Mouse (Mus musculus) embryo, embryonic 10.5 days (tissue): ENCODE data around the gene Ncbp3.
"Not testable (repeated sequence)": the region's sequence is repeated elsewhere in the genome, so short reads cannot be mapped to it uniquely, and the experiment has no call there.

Source experiments
- DNase-seq: peaks from one replicate; pipeline ENCODE4 v3.0.0-alpha.2; 2015; ENCODE audit warnings: low spot score

Ncbp3 gene

GRCm38 (mm10) chr11:73085391-73085790 is 37.8 kb downstream of the Ncbp3 start:
- DNase-seq = no peak

DNA sequence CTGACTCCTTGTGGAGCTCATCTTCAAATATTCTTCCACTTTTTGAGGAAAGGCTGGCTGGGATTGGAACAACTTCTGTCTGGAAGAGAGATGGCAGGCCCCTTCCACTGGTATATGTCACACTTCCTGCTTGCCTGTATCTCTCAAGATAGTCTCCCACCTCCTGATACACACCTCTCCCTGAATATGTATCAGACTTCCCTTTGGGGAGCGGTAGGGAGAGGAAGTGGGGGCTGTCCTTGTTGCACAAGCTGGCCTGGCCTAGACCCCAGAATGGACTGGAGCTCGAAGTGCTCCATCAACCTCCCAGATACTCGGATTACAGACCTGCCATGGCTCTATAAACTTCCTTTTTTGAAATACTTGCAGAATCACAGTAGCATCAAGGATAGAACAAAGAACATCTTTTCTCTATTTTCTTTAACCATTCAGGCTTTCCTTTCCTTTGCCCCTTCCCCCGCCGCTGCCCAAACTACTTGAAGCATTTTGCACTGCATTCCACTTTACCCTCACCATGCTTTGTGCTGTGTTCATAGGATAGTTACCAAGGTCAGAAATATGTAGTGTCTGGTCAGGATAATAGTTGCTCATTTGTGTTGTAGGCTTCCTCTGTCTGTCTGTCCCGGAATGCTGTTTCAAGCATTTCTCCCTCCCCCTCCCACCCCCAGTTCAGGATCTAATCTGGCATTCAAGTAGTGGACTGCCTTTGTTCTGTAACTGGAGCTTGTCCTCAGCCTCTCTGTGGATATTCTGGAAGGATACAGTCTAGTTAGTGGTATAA is 40.3 kb downstream of the Ncbp3 start:
- DNase-seq = peak; percentile 10

GRCm38 (mm10) chr11:73090283-73090682 is 42.7 kb downstream of the Ncbp3 start, which contains the start of gene Itgae:
TSS of gene Itgae (plus strand) at chr11:73090583.
- no peak for DNase-seq

GRCm38 (mm10) chr11:73090826-73091225 is 43.2 kb downstream of the Ncbp3 start:
- DNase-seq = no peak

DNA sequence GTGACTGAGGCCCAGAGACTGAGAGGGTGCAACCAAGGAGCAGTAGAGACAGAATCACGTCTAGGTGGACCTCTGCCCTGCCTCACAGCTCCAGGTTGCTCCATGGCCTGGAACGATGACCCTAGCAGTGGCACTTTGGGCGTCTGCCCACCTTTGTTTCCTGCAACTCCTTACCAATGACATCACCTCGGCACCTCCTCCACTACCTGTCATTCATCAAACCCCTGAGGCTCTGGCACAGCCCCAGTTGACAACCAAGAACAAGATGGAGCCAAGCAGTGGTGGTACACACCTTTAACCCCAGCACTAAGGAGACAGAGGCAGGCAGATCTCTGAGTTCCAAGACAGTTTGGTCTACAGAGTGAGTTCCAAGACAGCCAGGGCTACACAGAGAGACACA is 44.5 kb downstream of the Ncbp3 start:
- DNase-seq = no peak

- DNase-seq = no peak
Measured at GRCm38 (mm10) chr11:73092877-73093276, 45.3 kb downstream of the Ncbp3 start.

DNA sequence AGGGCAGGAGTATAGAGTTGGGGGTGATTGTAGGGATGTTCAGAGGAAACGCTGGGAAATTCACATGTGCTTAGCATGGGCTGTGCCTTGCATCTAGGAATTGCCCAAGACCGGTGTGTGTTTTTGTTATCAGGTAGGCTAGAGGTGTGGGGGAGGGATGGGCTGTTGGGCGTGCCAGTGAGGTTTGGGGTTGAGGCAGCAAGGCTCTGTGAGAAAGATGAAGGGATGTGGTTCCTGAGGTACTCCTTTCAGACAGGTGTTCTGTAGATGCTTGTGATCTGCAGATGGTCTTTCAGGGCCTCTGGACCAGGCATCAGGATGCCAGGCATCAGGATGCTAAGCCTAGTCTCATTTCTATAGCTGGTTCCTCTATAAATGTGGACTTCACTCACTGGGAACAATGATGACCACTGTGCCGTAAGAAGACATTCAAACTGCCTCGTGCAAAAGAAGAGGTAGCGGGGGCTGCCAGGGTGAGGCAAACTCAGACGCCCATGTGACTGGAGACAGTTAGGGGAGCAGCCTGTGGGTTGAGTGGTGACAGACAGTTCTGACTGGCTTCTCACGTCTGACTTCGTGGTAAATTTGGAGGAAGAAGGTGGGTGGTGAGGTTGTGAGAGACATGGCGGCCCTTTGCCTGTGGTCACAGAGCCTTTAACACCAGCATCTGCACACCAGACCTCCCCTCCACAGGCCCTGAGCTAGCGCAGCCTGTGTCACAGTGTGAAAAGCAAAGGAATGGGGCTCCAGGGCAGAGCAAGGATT is 46.8 kb downstream of the Ncbp3 start:
- no peak for DNase-seq

DNA sequence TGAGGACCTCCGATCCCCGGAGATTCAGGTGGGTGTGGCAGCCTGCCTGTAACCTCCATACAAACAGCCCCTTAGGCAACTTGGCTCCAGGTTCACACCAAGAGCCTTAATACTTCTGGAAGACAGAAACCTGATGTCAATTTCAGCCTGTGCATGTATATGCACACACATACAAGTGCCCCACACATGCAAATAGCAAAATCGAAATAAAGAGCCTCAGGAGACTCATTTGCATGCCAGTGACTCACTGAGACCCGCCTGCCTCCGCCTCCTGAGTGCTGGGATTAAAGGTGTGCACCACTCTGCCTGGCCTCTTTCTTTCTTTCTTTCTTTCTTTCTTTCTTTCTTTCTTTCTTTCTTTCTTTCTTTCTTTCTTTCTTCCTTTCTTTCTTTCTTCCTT is 51.3 kb downstream of the Ncbp3 start:
- DNase-seq = no peak

DNA sequence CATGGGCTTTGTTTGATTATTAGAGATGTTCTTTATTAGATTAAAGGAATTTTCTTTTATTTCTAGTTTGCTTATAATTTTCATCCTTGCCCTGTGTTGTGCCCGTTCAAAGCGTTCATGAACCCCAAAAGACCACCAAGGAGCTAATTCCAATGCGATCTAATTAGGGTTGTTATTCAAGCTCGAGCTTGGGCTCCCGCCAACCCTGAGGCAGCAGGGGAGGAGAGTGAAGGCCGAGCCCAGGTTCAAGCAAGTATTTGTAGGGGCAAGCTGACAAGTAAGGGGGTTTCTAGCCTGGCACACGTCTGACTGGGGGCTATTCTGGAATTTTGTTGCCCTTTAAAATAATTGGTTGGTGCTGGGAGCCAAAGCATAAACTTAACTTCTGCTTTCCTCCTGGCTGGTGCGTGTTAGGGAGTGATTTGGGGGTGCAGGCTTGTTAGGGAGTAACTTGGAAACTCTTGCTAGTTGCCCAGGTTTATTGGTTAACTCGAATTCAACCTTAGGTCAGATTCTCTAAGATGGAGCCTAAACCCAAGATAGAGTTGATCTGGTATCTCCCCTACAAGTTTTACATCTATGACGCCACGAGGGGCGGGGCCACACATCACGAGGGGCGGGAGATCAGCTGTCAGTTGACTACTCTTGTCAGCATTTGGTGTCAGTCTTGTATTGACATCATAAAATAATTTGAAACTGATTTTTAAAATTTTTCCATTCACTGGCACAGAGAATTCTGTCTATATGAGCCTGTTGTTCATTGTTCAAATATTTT is 52.6 kb downstream of the Ncbp3 start:
- DNase-seq = no peak

DNA sequence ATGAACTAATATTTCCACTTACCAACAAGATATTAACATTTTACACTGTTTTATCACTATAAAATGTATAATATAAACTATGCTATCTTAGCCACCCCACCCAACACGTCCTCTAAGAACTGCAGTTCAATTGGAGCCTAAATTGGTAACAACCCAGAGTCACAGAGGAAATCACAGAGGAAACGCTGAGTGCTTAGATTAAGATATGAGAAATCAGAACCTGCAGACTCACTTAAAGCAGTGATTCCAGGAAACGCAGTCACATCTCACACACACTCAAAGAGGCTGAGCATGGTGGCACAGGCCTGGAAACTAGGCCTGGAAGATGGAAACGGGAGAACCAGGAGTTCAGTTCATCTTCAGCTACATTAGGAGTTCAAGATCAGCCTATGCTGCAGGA is 53.7 kb downstream of the Ncbp3 start:
- no peak for DNase-seq

GRCm38 (mm10) chr11:73105246-73105645 is 57.7 kb downstream of the Ncbp3 start:
- DNase-seq = no peak

DNA sequence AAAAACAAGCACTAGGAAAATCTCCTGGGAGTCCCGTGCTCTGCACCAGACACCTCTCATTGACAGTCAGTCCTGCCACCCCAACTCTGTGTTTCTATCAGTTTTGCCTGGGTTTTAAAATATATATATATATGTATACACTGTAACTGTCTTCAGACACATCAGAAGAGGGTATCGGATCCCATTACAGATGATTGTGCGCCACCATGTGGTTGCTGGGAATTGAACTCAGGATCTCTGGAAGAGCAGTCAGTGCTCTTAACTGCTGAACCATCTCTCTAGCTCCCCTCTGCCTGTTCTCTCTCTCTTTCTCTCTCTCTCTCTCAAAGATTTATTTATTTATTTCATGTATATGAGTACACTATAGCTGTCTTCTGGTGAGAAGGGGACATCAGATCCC is 59.8 kb downstream of the Ncbp3 start:
- DNase-seq = not testable (repeated sequence)

DNA sequence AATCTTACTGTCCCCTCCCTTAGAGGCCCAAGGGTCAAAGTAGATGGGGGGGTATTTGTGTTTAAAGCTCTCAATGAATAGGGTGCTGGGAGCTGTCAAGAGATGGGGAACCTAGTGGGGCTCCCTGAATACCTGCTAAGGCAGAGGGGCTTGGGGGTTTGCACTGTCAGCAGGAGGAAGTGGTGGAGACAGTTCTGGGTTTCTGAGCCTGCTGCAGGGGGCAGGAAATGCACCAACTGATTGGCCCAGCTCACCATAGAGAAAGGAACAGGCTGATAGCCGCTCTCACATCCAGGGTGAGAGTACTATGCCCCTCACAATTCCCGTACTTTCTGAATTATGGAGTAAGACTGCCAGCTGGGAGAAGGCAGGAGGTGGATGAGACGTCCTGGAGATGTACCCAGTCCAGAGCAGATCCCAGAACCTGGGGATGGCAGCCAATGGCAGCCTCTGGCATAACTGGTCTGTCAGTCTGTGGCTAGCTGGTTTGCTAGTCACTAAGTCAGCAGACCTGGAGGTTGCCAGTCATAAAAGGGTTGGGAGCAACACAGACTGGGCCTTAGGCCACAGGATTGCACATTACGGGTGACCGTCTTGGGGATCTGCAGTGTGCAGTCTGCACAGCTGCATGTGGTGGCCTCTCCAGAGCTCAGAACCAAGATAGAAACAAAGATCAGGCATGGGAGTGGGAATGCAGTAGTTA is 60.8 kb downstream of the Ncbp3 start:
- no peak for DNase-seq

- DNase-seq = no peak
Measured at GRCm38 (mm10) chr11:73108898-73109625, 61.5 kb downstream of the Ncbp3 start.

GRCm38 (mm10) chr11:73109941-73110340 is 62.4 kb downstream of the Ncbp3 start:
- no peak for DNase-seq

DNA sequence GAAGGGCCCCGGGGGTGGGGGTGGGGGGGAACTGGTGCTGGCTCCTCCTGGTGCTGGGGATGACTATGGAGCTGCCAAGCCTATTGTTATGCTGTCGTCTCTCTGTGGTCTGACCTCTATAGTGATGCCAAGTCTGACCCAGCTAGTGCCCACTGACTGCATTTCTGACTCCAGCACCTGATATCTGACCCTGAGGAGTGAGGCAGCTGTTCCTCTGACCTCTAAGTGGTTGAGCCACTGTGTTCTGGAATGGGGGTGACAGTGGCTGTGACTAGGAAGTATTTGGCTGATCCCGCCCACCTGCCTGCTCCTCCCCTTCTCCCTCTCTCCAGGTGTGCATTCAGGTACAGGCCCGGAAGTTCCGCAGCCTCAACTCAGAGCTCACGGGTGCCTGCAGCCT is 63.8 kb downstream of the Ncbp3 start:
- no peak for DNase-seq

DNA sequence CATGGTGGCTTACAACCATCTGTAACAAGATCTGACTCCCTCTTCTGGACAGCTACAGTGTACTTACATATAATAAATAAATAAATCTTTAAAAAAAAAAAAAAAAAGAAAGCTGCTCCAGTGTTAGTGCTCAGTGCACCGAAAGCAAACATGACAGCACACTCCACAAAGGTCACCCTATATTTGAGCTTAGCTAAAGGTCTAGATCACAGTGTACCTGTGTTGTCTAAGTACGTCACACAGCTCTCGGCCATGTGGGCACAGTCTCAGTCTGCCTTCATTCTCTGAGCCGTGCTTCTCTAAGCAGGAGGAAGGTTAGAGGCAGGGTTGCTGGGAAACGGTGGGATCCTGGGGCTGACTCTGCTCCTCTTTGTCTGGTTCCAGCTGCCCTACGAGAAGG is 78.9 kb downstream of the Ncbp3 start:
- DNase-seq = no peak

- DNase-seq = no peak
Measured at GRCm38 (mm10) chr11:73131020-73131419, 83.4 kb downstream of the Ncbp3 start.

DNA sequence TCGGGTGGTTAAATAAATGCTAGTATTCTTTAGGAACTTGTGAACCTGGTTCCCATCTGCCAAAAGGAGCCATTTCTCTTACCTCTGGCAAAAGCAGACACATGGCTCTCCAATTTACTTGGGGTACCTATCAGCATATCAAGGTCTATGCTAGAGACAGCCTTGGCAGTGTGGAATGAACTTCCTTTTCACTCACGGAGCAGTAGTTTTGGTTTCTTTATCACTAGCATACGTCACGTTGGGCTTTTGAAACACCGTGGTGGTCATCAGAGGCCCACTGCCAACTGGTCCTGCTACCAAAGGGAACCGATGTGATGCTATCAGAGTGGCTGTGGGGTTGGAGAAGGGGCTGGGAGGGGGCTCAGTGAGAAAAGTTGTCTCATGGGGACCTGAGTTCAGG is 85.4 kb downstream of the Ncbp3 start:
- no peak for DNase-seq

GRCm38 (mm10) chr11:73134222-73134621 is 86.6 kb downstream of the Ncbp3 start:
- DNase-seq = no peak

- DNase-seq = no peak
Measured at GRCm38 (mm10) chr11:73136587-73136986, 89.0 kb downstream of the Ncbp3 start.
